Mouse (Mus musculus) cerebellum, postnatal 25 days (tissue): ENCODE results near the gene Zcchc7.
"Not testable (repeated sequence)": the region's sequence is repeated elsewhere in the genome, so short reads cannot be mapped to it uniquely, and the experiment has no call there.

Experiments
- DNase-seq, 2 experiments: peaks; one replicate each; pipeline ENCODE4 v3.0.0; 2021; ENCODE audit warnings: mixed read lengths in 2 of 2

The Zcchc7 gene

DNA sequence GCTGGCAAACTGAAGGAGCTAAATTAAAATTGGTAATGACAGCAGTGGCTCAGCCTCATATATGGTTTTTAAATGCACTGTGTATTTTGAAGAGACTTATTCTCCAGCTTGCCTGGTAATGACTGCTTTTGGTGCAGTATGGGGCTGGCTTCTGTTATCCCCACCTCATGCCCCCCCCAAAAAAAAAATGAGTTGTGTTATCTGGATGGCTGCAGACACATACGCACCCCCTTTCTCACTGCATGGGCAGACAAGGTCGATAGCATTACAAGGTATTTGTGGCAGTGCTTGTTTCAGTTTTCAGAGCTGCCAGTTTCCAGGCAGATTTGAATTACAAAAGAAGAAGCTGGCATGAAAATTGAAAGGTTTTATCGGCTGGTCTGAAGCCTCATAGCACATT lies 162.2 kb downstream of the Zcchc7 start:
- no peak for DNase-seq

DNA sequence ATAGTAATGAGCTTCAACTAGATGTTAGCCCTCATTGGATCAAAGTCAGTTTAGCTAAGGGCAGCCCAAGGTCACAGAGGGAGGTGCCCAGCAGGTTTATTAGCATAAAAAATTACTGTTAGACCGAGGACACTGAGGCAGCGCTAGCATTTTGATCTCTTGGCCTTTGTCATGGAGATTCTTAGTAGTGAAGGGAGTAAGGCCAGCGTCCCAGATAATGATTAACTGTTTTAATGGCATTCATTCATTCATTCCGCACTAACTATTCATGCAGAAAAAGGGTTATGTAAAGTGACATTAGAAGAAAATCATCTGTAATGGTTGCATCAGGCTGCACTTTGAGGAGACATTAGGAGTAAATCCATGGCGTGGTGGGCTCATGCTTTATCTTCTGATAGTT lies 165.2 kb downstream of the Zcchc7 start:
- DNase-seq: no peak

DNA sequence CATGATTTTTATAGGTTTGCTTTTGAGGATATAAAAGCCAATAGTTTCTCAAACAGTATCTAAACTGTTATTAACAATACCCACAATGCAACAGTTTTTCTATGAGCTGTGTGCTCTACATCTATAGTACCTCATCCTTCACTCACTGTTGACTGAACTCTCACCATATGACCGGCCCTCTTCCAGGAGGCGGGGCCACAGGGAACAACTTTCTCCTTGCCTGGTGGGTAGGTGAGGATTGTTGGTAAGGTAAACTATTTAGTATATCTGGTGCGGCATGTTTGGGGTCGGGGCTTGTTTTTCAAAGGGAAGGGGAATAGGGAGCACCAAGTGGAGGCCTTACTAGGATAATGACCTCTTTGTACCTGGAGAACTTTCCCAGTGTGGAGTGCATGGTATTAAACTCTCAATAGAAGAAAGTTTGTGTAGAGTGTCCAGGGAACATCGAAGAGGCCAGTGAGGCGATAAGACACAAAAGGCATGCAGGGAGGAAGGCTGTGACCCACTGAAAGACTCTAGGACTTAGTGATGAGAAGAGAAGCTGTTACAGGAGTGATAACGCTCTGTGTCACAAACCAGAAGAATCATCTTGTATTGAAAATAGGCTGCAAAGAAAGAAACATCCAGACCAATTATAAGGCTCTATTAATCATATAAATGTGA lies 166.9 kb downstream of the Zcchc7 start:
- no peak for DNase-seq

DNA sequence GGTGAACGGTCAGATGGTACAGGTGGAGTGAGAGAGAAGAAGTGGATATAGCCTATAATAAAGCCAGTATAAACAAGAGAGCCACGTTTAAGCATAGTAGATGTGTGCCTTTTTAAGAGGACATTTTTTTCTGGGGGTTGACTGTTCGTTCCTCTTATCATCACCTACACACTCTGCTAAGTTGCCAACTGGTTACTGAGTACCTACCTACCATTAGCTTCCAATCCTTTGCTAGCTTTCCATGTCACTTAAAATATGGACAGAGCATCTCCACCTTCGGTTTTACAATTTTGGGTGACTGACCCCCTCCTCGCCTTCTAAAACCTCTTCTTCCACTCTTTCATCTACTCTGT lies 167.4 kb downstream of the Zcchc7 start:
- no peak for DNase-seq

DNA sequence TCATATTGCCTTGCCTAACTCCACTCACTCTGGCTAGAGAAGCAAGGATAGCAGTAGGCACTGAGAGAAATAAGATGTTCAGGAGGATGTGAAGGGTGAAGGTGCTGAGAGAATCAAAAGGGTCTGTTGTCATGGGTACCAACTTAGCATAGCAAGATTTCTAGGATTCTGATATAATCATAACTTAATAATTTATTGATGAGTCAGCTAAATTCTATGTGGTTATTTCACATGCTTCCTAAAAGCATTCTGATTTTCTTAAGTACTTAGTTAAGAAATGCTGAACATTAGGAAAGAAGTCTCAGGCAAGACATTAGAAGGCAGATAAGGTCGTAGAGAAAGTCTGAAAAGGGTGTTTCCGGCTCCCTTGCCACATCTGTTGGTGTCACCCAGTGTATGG lies 172.3 kb downstream of the Zcchc7 start:
- no peak for DNase-seq

DNA sequence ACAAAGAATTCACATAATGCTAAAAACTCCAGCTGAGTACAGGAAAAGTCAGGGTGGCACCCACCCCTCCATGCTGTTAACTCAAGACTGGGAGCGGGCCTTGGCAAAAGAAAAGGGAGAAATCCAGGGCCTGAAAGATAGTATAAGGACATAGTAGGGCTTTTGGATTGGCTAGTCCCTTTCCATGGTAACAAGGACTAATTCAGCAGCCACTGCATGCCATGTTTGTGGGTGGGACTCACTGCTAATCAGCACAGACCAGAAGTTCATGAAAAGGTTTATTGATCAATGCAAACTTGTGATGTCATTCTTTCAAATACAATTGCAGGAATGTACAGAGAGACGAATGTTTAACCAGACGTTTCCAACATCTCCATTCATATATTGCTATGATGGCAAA lies 173.1 kb downstream of the Zcchc7 start:
- DNase-seq: no peak

DNA sequence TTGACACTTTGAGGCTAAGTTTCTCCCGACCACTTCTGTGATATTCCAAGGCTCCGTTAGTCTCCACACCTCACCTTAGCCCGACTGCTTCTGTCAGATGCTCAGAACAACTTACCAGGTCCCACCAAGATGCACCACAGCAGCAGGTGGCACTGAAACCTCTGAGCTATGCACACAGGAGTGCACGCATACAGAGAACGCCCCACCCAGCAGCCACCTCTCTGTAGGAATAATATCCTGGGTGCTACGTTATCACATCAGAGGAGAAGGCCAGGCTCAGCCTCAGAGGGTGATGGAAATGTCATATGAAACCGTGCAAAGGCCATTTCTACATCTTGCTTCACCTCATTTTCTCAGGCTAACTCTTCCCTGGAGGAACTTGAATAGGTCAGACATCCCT lies 174.7 kb downstream of the Zcchc7 start:
- no peak for DNase-seq

DNA sequence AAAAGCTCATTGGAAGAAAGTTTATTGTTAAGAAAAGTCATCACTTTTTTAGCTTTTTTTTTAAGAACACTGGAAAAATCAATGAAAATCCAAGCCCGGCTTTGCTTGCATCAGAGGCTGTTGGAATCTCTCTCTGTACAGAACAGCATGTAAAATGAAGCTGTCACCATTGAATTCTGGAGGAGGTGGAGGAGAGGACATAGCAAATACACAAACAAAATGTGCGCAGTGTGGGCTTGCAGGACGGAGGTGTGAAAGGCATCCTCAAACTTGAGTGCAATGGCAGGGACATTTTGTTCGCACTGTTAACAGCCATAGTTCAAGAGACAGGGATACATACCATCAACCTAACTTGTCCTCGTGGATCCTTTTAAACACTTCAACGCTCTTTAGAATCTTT lies 176.1 kb downstream of the Zcchc7 start:
- no peak for DNase-seq

DNA sequence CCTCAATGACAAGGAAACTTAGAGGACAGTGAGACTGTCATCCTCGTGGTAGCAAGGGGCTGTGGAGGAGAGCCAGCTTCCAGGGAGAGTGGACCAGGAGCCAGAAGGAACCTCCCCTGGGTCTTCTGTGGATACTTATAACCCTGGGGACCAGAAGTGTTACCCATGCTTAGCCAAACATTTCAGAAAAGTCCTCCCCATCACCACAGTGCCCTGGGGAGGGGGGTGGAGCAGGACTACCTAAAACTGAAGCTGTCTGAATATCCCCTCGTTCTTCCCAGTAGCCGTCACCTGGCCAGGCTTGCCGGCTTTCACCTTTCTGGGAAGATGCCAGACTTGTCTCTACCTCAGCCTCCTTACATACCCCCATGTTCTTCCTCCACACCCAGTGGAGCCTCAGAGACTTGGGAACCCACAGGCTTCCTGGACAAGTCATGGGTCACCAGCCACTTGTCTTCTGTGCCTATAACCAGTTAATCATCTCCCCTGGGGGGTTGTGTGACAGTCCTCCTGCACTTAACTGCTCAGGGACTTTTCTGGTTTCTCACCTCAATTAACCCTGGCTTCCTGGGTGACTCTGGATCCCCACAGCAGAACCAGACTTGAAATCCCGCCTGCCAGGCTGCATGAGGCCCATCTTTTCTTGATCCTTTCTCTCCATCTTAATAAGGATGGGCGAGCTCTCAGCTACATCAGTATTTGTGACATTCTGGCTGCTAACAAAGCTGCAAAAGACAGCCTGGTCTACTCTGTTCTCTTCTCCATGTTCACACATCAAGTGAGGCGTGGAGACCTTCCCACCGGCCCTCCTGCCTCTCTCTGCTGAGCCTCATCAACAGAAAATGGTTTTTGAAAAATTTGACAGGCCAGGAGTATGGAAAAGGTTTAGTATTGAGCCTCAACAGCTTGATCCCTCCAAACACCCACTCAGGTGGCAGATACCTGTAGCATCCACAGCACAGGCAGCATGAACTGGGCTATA lies 183.0 kb downstream of the Zcchc7 start:
- no peak for DNase-seq

DNA sequence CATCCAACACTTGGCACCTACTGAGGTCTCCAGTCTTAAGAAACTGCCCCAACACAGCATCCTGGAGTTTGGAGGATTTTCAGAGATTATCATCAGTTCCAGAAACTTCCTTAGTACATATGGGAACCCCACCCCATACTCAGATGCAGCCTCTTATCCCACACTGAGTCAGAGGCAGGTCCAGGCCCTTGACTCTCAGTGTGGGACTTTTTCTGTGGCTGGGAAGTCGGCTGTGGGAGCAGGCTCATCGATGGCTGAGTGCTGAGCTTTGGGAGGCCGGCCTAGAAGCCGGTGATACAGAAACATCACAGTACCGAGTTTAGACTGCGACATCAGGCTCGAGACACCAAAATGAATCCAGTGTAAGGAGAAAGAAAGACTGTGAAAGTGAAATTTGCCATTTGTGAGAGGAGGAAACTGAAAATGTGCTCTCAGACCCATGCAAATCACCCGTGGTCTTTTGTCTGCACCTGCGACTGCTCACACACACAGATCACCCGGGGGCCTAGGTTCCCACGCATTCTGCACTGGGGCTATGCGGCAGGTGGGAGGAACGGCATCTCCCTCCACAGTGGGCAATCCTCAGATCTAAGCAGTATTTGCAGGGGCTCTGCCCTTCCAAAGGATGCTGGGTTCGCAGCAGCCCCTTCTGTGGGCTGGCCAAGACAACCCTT lies 184.0 kb downstream of the Zcchc7 start:
- no peak for DNase-seq

DNA sequence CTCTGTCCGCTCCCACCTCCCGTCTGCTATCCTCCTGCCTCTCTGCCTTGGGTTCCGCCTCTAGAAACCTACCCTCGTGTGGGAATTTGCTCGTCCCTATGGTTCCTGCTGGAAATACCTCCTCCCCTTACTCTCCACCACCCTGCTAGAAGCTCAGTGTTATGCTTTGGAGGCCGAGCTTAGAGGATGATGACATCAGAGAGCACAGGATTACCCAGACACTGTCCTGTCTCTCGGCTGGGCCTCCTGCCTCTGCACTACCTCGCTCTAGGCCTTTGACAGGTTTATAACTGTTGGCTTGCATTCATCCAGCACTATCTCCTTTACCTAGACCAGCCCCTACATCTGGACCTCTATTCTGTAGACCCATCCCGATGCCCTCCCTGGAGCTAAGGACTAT lies 184.6 kb downstream of the Zcchc7 start:
- no peak for DNase-seq

DNA sequence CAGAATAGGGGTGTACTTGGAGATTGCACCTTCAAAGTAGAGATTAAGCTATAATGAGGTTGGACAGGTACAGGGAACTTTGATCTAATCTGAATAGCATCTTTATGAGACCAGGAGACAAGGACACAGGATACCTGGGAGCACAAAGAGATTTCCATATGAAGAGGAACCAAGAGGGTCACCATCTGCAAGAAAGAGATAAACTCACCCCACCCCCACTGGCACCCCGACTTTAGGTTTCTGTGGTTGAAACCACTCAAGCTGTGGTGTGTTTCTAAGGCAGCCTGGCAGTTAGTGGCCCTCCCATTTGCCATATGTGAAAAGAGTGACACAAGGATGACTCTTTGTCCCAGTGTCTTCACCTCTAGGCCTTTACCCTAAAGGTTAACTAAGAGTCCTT lies 186.6 kb downstream of the Zcchc7 start:
- no peak for DNase-seq

DNA sequence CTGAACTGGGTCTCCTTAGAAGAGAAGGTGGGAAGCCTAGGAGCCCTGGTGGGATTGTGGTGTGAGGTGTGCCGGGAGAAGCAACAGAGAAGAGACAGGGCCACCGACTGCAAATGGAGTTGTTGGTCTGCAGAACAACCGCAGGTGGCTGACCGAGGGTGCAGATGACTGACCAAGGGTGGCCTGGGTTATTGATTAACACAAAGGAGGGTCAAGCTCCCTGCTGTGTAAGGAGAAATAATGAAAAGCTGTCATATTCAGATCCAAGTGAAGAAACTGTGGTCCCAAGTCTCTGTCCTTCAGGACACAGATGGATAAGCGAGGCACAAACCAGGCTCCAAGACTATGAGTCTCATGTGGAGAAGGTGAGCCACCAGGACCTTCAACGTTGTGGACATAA lies 187.8 kb downstream of the Zcchc7 start:
- no peak for DNase-seq

DNA sequence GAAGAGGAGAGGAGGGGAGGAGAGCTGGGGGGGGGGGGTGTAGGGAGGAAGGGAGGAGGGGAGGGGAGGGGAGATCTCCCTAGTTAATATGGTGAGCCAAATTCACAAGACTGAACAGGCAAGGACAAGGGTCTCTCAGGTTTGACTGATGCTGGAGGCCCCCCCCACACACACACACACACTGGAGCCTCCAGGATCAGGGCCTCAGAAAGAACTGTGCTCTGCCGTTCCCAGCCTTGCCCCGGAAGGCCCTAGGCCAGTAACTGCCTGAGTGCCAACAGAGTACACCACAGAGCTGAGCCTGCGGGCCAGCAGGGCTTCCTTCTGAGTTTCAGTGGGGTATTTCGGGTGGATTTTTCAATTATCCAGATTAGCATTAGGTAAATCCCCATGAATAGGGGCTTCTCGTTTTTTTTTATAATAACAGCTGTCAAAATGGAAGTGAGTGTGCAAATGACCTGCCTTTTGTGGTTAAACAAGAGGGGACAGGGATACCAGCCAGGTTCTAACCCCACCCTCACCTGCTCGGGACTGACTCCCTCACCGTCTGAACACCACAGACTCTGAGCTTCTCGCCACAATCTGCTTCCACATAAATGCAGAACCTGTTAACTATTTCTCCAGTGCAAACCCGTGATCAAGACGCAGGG lies 188.9 kb downstream of the Zcchc7 start:
- no peak for DNase-seq

DNA sequence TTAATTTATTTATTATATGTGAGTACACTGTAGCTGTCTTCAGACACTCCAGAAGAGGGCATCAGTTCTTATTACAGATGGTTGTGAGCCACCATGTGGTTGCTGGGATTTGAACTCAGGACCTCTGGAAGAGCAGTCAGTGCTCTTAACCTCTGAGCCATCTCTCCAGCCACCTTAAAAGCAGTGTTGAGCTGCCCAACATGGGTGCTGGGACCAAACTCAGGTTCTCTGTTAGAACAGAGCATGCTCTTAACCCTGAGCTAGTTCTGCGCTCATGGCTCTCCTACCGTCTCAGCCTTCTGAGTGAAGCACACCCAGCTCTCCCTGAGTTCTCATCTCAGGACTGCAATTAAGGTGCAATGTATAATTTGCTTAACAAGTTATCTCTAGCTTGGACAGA lies 190.4 kb downstream of the Zcchc7 start:
- not testable (repeated sequence) for DNase-seq

DNA sequence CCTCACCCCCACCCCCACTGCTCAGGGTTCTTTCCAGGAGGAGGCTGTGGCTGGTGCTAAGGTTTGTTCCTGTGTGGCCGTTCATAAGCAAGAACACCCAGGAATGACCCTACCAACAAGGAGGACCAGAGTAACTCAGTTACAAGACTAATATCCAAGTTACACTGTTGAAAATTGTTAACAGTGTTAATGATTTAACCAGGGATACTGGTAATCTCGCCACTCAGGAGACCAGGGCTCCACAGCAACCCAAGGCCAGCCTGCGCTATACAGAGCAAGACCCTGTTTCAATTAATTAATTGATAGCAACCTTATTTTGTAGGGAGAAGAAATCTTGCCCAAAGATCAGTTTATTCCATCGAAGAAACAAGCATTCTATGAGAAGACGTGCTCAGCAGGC lies 191.8 kb downstream of the Zcchc7 start:
- no peak for DNase-seq

DNA sequence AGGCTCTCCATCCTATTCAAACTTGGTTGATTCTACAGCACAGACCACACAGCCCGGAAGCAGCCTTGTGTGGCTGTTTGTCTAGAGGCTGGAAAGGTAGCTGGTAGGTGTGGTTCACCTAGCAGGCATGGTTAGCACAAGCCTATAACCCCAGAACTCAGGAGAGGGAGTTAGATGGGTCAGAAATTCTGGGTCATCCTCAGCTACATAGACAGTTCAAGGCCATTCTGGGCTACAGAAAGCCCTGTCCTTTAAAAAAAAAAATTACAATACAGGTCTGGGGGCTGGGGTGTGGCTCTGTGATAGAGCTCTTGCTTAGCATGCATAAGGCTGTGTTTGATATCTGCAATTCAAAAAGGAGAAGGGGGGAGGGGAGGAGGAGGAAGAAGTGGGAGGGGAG lies 192.6 kb downstream of the Zcchc7 start:
- no peak for DNase-seq

DNA sequence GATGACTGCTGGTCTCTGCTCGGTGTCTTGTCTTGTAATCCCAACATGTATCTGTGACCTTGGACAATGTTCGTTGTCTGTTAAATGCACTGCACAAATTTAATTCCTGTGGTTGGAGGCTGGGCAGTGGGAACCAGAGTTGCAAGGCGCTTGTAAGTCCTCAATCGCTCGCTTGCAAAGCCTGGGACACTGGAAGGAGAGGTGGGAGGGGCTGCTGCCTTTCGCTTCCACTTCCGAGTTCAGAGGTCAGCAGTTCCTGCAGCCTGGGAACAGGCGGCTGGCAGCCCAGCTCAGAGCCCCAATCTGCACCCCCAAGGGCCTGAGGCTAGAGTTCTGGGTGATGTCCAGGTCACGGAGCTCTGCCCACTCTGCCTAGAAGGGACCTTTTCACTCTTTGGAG lies 197.4 kb downstream of the Zcchc7 start:
- no peak for DNase-seq

DNA sequence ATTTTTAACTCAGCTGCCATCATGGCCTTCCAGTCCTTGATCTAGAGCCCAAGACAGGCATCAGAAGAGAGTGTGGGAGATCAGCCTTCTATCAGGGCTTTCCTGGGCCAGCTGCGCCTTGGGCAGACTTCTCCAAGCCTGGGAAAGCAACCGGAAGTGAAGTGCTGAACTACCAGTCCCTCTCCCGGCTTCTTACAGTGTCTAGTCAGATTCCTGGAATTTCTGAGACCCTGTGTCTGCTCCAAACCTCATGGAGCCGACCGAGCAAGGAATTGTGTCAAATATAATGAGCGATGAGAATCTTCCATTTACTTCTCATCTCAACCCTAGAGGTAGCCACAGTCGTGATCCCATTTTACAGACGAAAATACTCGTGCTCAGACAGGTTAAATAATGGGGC lies 203.1 kb downstream of the Zcchc7 start:
- DNase-seq: no peak

DNA sequence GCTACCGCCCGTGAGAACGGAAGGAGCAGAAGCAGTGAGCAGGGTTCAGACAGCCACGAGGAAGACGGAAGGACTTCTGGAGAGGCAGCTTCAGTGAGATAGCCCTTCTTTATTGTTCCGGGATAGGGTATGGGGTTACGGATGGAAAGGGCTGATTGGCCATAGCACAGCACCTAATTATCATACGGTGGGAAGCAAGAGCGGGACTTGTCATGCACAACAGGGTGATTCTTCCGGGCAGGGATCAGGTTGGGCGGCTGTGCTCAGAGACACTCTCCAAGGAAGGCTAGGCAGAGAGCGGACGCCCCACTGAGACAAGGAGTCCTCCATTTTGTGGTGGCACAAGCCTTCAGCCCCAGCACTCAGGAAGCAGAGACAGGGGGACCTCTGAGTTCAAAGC lies 203.5 kb downstream of the Zcchc7 start:
- no peak for DNase-seq

DNA sequence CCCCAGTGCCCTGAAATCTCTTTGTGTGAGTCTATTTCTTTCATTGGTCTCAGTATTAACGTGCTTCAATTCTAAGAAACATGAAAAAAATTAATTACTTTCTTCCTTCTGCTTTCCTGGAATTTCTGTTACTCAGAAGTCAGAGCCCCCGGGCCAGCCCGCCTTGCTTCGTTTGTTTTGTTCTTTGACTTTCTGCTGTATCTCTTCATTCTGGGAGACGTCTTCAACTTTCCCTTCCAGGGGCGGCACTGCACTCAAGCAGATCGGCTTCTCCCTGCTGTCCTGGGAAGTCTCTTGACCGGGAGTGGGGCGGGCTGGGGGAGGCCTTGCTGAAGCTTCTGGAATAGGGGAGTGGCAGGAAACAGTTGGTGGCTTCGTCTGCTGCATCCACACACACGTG lies 207.5 kb downstream of the Zcchc7 start:
- no peak for DNase-seq

DNA sequence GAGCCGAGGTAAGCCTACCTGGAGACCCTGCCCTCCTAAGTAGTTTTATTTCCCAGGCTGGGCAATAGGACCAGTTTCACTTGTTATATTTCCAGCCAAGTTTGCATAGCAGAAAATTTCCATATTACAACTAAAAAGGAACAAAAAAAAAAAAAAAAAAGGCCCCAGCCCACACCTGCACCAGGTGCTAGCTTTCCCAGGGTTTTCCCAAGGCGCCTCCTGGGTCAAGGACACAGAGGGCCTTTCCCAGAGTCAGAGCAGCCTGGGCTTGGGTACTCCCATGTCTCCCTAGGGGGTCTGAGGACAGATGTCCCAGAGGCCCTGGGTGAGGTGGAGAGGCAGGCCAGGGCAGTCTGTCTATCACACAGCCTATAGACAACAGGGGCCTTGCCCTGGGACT lies 209.5 kb downstream of the Zcchc7 start:
- DNase-seq: no peak

DNA sequence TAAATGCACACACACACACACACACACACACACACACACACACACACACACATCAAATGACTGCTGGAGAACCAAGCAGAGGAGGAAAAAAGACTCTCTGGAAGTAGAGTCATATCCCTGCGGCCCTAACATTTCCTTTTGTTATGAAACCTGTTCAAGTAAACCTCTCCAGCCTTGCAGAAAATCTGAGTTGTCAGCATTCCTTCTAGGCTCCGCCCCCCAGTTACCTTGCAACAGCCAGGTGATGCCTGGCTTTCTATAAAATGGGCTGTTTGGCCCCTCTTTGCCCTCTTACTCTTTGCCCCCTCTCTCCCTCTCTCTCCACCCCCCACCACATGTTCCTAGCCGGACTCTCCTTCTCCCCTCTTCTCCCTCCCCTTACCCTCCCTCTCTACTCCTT lies 210.1 kb downstream of the Zcchc7 start:
- DNase-seq: no peak
